Mouse (Mus musculus): ENCODE results near the gene Timm10b. TPM values are rescaled to one million over a fixed set of nuclear protein-coding genes. Genes with fewer than 3 reads are reported as not detected.
A peak's percentile ranks its signal among the peaks of the same experiment; 100 is the strongest.

Gene Timm10b
- 32.2 and 33.3 TPM in 2 replicates for polyA plus RNA-seq (2011; ENCODE audit: insufficient read depth, insufficient read length, low read depth, missing spikeins)

DNA sequence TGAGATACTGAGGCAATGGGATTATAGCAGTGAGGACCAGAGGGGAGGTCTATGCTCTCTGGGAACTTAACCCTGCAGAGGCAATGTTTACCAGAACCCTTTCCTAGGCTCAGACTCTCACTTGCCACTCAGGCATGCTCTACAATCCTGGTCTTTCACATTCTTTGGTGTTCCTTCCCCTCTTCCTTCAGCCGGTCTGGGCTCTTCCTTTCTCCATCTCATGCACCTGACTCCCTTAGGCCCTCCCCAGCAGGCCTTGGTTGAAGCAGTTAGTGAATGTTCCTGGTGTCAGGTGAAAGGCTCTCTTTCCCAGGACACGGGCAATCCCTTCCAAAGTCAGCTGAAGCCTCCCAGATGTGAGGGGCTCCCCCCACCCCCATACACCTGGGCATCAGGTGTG, at the start of gene Timm10b:
Gene Timm10b (plus strand): TSS at position 301 of the 400 bp plus-strand sequence.
- no peak within 1 kb of the TSS for H3K27ac ChIP-seq (ENCODE audit: insufficient read depth, low read length)
- no peak for TF ChIP-seq EP300 (IDR thresholded peaks at IDR 0.05; ENCODE audit: insufficient read depth, low read depth, low read length)
- TF ChIP-seq CTCF (IDR thresholded peaks at IDR 0.05; ENCODE audit: low read depth, low read length) = no peak
- TF ChIP-seq POLR2A (IDR thresholded peaks at IDR 0.05; ENCODE audit: insufficient read depth, low read length) = no peak

DNA sequence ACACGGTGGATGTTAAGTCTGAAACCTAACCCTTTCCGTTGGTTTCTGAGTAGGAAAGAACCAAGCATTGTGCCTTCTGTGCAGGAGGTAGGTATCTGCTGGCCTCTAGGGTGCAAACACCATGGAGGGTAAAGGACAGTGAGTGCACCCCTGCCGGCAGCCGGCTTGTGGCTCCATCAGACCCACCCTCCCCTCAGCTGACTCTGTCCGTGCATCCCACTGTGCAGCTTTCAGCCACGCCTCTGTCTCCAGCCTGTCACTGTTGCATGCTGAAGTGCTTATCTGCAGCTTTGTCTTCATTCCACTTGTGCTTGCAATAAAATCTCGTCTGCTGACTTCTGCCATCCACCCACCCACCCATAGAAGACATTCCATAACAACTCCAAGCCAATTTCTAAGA, 49.8 kb upstream of the Timm10b start:
- H3K9me3 ChIP-seq (replicated peaks; ENCODE audit: control insufficient read depth, insufficient read depth, low read length, poor library complexity, severe bottlenecking) = no peaks in the 10 kb centered on the region
- H3K4me1 ChIP-seq (ENCODE audit: control insufficient read depth, insufficient read depth, low read length) = no peaks in the 10 kb centered on the region

More for the DNA sequence above, at the start of gene Timm10b:
- peak within 1 kb of the TSS; percentile 97 for H3K4me3 ChIP-seq (ENCODE audit: low read depth, low read length)
- no peaks in the 10 kb centered on the region for H3K4me1 ChIP-seq (ENCODE audit: control insufficient read depth, insufficient read depth, low read length)
- H3K9ac ChIP-seq (ENCODE audit: low read depth, poor library complexity, severe bottlenecking) = peak within 1 kb of the TSS; percentile 68
- H3K36me3 ChIP-seq (ENCODE audit: control insufficient read depth, insufficient read depth, low read length, poor library complexity, severe bottlenecking) = peaks cover 15% of the 10 kb centered on the region
- no peaks in the 10 kb centered on the region for H3K9me3 ChIP-seq (replicated peaks; ENCODE audit: control insufficient read depth, insufficient read depth, low read length, poor library complexity, severe bottlenecking)
- H3K27me3 ChIP-seq (ENCODE audit: control insufficient read depth, insufficient read depth, low read length, poor library complexity, severe bottlenecking) = no peaks in the 10 kb centered on the region

DNA sequence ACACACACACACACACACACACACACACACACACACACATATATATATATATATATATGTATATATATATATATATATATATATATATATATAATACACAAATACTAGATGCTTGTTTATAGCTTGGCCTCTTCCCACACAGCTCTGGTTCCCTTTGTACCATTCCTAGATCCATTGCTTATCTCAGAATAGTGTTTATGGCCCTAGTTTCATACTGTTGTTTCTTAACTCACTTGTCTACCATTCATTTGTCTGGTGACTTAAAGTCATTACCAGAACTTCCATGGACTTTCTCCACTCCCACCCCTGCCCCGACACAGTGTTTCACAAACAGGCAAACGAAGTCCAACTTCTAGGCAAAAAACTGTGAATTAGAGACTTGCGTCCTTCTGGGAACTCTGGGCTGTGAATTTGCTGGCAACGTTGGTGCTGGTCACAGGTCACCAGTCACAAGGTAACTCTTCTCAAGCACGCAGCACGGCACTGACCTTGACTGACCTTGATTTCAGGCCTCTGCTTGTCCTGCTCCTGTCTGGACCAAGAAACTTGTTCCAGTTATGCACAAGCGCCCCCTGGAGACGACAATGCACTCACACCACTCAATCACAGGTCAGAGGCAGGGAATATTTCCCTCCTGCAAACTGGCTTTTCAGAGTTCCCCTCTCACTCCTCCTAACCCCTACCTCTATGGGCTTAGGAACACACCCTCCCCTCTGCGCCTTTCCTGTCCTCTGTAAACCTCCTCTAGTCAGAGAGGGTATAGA, 36.8 kb upstream of the Timm10b start:
- TF ChIP-seq CTCF (IDR thresholded peaks at IDR 0.05; ENCODE audit: low read depth, low read length) (peak; percentile 85), EP300 (IDR thresholded peaks at IDR 0.05; ENCODE audit: insufficient read depth, low read depth, low read length) (0 out of 2 replicates have a peak, but pooled peaks have one; percentile 73), POLR2A (IDR thresholded peaks at IDR 0.05; ENCODE audit: insufficient read depth, low read length) (no peak)
- H3K9me3 ChIP-seq (replicated peaks; ENCODE audit: control insufficient read depth, insufficient read depth, low read length, poor library complexity, severe bottlenecking) = no peaks in the 10 kb centered on the region
- no peak overlapping the region for H3K4me3 ChIP-seq (ENCODE audit: low read depth, low read length)
- no peak overlapping the region for H3K27ac ChIP-seq (ENCODE audit: insufficient read depth, low read length)
- H3K36me3 ChIP-seq (ENCODE audit: control insufficient read depth, insufficient read depth, low read length, poor library complexity, severe bottlenecking) = no peaks in the 10 kb centered on the region
- H3K9ac ChIP-seq (ENCODE audit: low read depth, poor library complexity, severe bottlenecking) = no peak overlapping the region
- H3K27me3 ChIP-seq (ENCODE audit: control insufficient read depth, insufficient read depth, low read length, poor library complexity, severe bottlenecking) = no peaks in the 10 kb centered on the region
- no peaks in the 10 kb centered on the region for H3K4me1 ChIP-seq (ENCODE audit: control insufficient read depth, insufficient read depth, low read length)

More for the DNA sequence above, 49.8 kb upstream of the Timm10b start:
- Histone ChIP-seq H3K27me3 (ENCODE audit: control insufficient read depth, insufficient read depth, low read length, poor library complexity, severe bottlenecking) (no peaks in the 10 kb centered on the region), H3K9ac (ENCODE audit: low read depth, poor library complexity, severe bottlenecking) (no peak overlapping the region), H3K36me3 (ENCODE audit: control insufficient read depth, insufficient read depth, low read length, poor library complexity, severe bottlenecking) (no peaks in the 10 kb centered on the region), H3K27ac (ENCODE audit: insufficient read depth, low read length) (no peak overlapping the region), H3K4me3 (ENCODE audit: low read depth, low read length) (no peak overlapping the region)
- no peak for TF ChIP-seq POLR2A (IDR thresholded peaks at IDR 0.05; ENCODE audit: insufficient read depth, low read length)
- TF ChIP-seq CTCF (IDR thresholded peaks at IDR 0.05; ENCODE audit: low read depth, low read length) = no peak
- TF ChIP-seq EP300 (IDR thresholded peaks at IDR 0.05; ENCODE audit: insufficient read depth, low read depth, low read length) = peak; percentile 33; the same call in 1 of the 2 replicates

DNA sequence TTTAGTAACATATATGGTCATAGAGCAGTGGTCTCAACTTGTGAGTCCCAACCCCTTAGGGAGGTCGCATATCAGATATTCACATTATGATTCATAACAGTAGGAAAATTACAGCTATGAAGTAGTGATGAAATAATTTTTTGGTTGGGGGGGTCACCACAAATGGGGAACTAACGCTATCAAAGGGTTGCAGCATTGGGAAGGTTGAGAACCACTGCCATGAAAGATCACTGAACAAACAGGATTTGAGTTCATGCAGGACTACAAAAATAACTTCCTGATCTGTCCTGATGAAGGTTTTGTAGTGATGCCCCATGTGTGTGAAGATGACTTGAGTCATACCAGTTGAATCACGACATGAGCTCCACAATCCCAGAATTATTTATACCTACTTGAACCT, 31.4 kb upstream of the Timm10b start:
- Histone ChIP-seq H3K9me3 (replicated peaks; ENCODE audit: control insufficient read depth, insufficient read depth, low read length, poor library complexity, severe bottlenecking) (no peaks in the 10 kb centered on the region), H3K27me3 (ENCODE audit: control insufficient read depth, insufficient read depth, low read length, poor library complexity, severe bottlenecking) (no peaks in the 10 kb centered on the region), H3K9ac (ENCODE audit: low read depth, poor library complexity, severe bottlenecking) (no peak overlapping the region), H3K36me3 (ENCODE audit: control insufficient read depth, insufficient read depth, low read length, poor library complexity, severe bottlenecking) (peaks cover 6% of the 10 kb centered on the region; the same call in 1 of the 2 replicates), H3K27ac (ENCODE audit: insufficient read depth, low read length) (no peak overlapping the region), H3K4me1 (ENCODE audit: control insufficient read depth, insufficient read depth, low read length) (no peaks in the 10 kb centered on the region), H3K4me3 (ENCODE audit: low read depth, low read length) (no peak overlapping the region)
- TF ChIP-seq POLR2A (IDR thresholded peaks at IDR 0.05; ENCODE audit: insufficient read depth, low read length) = no peak
- TF ChIP-seq CTCF (IDR thresholded peaks at IDR 0.05; ENCODE audit: low read depth, low read length) = no peak
- no peak for TF ChIP-seq EP300 (IDR thresholded peaks at IDR 0.05; ENCODE audit: insufficient read depth, low read depth, low read length)

DNA sequence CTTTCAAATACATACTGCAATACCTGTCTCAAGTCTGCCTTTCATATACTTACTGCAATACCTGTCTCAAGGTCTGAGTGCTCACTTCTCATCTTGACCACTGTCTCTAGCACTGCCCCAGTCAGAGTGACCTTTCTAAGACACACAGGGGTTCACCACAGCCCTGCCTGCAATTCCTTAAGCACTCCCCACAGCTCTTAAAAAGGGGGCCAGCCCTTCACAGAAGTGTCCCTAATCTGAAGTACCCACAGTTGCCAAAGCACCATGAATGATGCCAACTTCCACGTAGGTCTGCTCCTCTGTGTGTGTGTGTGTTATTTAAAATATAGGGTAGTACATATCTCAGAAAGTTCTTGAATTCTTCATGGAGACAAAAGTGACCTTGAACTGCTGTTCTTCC, 28.1 kb upstream of the Timm10b start:
- no peaks in the 10 kb centered on the region for H3K9me3 ChIP-seq (replicated peaks; ENCODE audit: control insufficient read depth, insufficient read depth, low read length, poor library complexity, severe bottlenecking)
- H3K27ac ChIP-seq (ENCODE audit: insufficient read depth, low read length) = no peak overlapping the region
- no peak overlapping the region for H3K4me3 ChIP-seq (ENCODE audit: low read depth, low read length)
- no peaks in the 10 kb centered on the region for H3K4me1 ChIP-seq (ENCODE audit: control insufficient read depth, insufficient read depth, low read length)
- TF ChIP-seq POLR2A (IDR thresholded peaks at IDR 0.05; ENCODE audit: insufficient read depth, low read length) (no peak), EP300 (IDR thresholded peaks at IDR 0.05; ENCODE audit: insufficient read depth, low read depth, low read length) (no peak), CTCF (IDR thresholded peaks at IDR 0.05; ENCODE audit: low read depth, low read length) (no peak)
- no peaks in the 10 kb centered on the region for H3K27me3 ChIP-seq (ENCODE audit: control insufficient read depth, insufficient read depth, low read length, poor library complexity, severe bottlenecking)
- H3K36me3 ChIP-seq (ENCODE audit: control insufficient read depth, insufficient read depth, low read length, poor library complexity, severe bottlenecking) = peaks cover 6% of the 10 kb centered on the region; the same call in 1 of the 2 replicates
- no peak overlapping the region for H3K9ac ChIP-seq (ENCODE audit: low read depth, poor library complexity, severe bottlenecking)

DNA sequence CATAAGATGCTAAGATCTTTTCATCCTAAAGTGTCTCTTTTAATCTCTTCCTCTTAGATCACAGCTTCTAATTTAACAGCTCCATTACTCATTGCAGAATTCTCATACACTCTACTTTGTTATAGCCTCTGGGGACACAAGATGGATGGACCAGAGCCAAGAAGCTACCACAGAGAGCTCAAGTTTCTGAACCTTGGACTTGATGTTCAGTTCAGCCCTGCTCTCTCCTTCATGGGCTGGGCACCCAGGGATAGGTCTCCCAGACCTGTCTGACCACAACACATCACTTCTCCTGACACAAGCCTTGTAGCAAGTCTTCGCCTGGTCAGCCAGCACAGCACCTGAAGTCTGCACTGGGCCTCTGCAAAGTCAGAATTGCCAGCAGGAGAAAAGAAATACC, 25.5 kb upstream of the Timm10b start:
- H3K27ac ChIP-seq (ENCODE audit: insufficient read depth, low read length) = no peak overlapping the region
- H3K36me3 ChIP-seq (ENCODE audit: control insufficient read depth, insufficient read depth, low read length, poor library complexity, severe bottlenecking) = peaks cover 15% of the 10 kb centered on the region; the same call in 1 of the 2 replicates
- H3K4me1 ChIP-seq (ENCODE audit: control insufficient read depth, insufficient read depth, low read length) = no peaks in the 10 kb centered on the region
- peaks cover 12% of the 10 kb centered on the region for H3K9me3 ChIP-seq (replicated peaks; ENCODE audit: control insufficient read depth, insufficient read depth, low read length, poor library complexity, severe bottlenecking)
- H3K4me3 ChIP-seq (ENCODE audit: low read depth, low read length) = no peak overlapping the region
- no peak overlapping the region for H3K9ac ChIP-seq (ENCODE audit: low read depth, poor library complexity, severe bottlenecking)
- no peaks in the 10 kb centered on the region for H3K27me3 ChIP-seq (ENCODE audit: control insufficient read depth, insufficient read depth, low read length, poor library complexity, severe bottlenecking)
- TF ChIP-seq EP300 (IDR thresholded peaks at IDR 0.05; ENCODE audit: insufficient read depth, low read depth, low read length) (no peak), POLR2A (IDR thresholded peaks at IDR 0.05; ENCODE audit: insufficient read depth, low read length) (no peak), CTCF (IDR thresholded peaks at IDR 0.05; ENCODE audit: low read depth, low read length) (no peak)

Measured in ES-Bruce4 (cell line).